Mouse (Mus musculus): ENCODE data around the gene Rassf6. TPM values are rescaled to one million over a fixed set of nuclear protein-coding genes. Genes with fewer than 3 reads are reported as not detected.

The Rassf6 gene
- total and polyA plus RNA-seq, 3 experiments, result not detected

DNA sequence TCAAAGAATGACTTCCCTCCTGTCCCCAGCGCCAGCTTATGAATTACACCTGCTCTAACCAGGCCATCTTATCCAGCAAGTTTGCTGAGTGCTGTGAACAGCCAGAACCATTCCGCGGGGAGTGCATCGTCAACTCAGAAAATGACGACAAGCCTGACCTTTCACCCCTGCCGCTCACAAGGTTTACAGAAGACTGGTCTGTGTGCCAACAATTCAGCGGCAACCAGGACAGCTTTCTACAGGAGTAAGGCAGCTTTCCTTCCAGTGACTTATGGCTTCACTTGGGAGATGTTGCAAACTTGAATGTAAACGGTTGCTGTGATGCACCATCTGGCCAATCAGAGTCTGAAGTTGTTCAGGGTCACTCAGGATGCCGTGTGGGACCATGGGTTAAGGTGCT is 62.7 kb downstream of the Rassf6 start:
- Histone ChIP-seq H3K27me3 (ENCODE audit: insufficient read depth, low read length) (no peaks in the 10 kb centered on the region), H3K36me3 (replicated peaks) (no peaks in the 10 kb centered on the region), H3K9me3 (replicated peaks) (no peaks in the 10 kb centered on the region), H3K4me3 (ENCODE audit: low read depth, low read length) (no peak overlapping the region), H3K4me1 (ENCODE audit: insufficient read depth, low read depth, low read length) (no peaks in the 10 kb centered on the region)
- TF ChIP-seq GATA2 (IDR thresholded peaks at IDR 0.05; ENCODE audit: borderline replicate concordance, low read depth, low read length) (no peak), GATA1 (IDR thresholded peaks at IDR 0.05; ENCODE audit: borderline replicate concordance, low read length) (no peak), CTCF (IDR thresholded peaks at IDR 0.05; ENCODE audit: low read depth, low read length) (no peak), POLR2AphosphoS5 (IDR thresholded peaks at IDR 0.05; ENCODE audit: insufficient replicate concordance, low read depth, low read length) (no peak), TAL1 (conservative IDR thresholded peaks at IDR 0.05; ENCODE audit: low read depth, low read length) (no peak)
- ATAC-seq (ENCODE audit: extremely low read depth, insufficient number of reproducible peaks, low FRiP score, poor library complexity, severe bottlenecking) (no peak), DNase-seq (ENCODE audit: low spot score) (no peak)

DNA sequence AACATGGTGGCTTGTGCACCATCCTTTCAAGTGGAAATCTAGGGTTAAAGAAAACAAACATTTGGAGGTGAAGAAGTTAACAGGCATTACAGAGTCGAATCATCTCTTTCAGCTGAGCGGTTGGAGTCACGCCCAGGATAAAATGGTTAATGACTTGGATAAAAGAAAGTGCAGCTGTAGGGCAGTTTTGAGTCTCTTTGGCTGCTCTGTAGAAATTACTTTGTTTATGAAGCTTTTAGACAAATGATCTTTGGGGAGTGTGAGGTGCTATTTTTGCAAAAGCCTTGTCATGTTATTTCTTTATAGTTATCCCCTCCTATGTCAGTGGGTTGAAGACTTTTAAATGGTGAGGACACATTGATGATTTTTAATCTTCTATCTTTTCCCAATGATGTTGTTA is 69.2 kb downstream of the Rassf6 start:
- no peaks in the 10 kb centered on the region for H3K27me3 ChIP-seq (ENCODE audit: insufficient read depth, low read length)
- no peak for TF ChIP-seq TAL1 (conservative IDR thresholded peaks at IDR 0.05; ENCODE audit: low read depth, low read length)
- no peak for TF ChIP-seq CTCF (IDR thresholded peaks at IDR 0.05; ENCODE audit: low read depth, low read length)
- no peaks in the 10 kb centered on the region for H3K9me3 ChIP-seq (replicated peaks)
- no peak overlapping the region for H3K4me3 ChIP-seq (ENCODE audit: low read depth, low read length)
- no peaks in the 10 kb centered on the region for H3K36me3 ChIP-seq (replicated peaks)
- H3K4me1 ChIP-seq (ENCODE audit: insufficient read depth, low read depth, low read length), result no peaks in the 10 kb centered on the region
- no peak for DNase-seq (ENCODE audit: low spot score)
- ATAC-seq (ENCODE audit: extremely low read depth, insufficient number of reproducible peaks, low FRiP score, poor library complexity, severe bottlenecking), result no peak

DNA sequence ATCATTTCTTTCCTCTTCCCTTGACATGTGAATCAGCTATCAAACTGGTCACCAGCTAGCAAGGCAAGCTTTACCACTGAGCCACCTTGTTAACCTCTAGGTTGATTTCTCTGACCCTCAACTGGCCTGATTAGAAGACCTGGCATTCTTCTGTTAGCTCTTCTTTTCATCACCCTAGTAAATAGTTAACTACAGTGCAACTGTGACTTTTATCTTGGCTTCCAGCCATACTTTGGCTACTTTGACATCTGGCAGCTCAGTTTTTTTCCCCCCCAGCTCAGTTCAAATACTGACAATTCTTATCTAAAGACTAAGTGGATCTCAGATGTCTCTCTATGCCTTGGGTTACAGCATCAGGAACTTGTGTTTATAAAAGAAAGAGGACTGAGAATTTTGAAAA is 72.1 kb downstream of the Rassf6 start:
- no peak overlapping the region for H3K4me3 ChIP-seq (ENCODE audit: low read depth, low read length)
- DNase-seq (ENCODE audit: low spot score) (no peak), ATAC-seq (ENCODE audit: extremely low read depth, insufficient number of reproducible peaks, low FRiP score, poor library complexity, severe bottlenecking) (no peak)
- H3K9me3 ChIP-seq (replicated peaks), result no peaks in the 10 kb centered on the region
- TF ChIP-seq GATA2 (IDR thresholded peaks at IDR 0.05; ENCODE audit: borderline replicate concordance, low read depth, low read length) (no peak), TAL1 (conservative IDR thresholded peaks at IDR 0.05; ENCODE audit: low read depth, low read length) (no peak), POLR2AphosphoS5 (IDR thresholded peaks at IDR 0.05; ENCODE audit: insufficient replicate concordance, low read depth, low read length) (no peak), GATA1 (IDR thresholded peaks at IDR 0.05; ENCODE audit: borderline replicate concordance, low read length) (no peak), CTCF (IDR thresholded peaks at IDR 0.05; ENCODE audit: low read depth, low read length) (no peak)
- no peaks in the 10 kb centered on the region for H3K4me1 ChIP-seq (ENCODE audit: insufficient read depth, low read depth, low read length)
- H3K27me3 ChIP-seq (ENCODE audit: insufficient read depth, low read length), result no peaks in the 10 kb centered on the region
- no peaks in the 10 kb centered on the region for H3K36me3 ChIP-seq (replicated peaks)

DNA sequence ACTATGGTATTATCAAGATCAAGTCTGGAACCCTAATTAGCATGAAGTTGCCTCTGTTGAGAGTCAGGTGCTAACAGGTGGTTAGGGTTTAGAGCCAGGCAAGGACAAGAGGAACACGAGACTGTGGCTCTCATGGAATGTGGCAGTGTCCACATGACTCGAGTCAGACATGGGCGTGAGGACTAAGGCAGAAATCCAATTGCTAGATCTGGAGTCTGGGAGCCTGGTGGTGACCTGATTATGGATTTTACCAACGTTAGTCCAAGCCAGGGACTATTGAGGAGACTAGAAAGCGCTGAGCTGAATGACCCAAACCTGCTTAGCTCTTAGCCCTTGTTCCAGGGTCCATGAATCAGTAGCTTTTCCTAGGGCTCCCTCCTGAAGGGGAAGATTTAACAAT is 72.7 kb downstream of the Rassf6 start:
- H3K27me3 ChIP-seq (ENCODE audit: insufficient read depth, low read length), result no peaks in the 10 kb centered on the region
- no peak for DNase-seq (ENCODE audit: low spot score)

DNA sequence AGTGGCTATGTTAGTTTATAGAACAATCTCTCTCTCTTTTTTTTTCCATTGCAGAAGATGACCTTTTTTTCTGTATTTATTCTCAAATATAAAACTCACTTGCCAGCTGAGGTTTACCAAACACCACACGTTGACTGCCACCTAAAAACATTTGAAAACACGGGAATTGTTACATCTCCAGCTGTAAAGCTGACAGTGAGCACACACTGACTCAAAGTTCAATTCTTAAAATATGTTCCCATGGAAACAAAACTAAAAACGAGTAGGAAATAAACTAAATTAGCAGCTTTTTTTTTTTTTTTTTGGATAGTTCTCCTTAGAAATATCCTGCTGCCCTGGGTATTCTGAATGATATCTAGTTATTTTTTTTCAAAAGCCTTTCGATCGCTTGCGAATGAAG is 75.3 kb downstream of the Rassf6 start:
- TF ChIP-seq CTCF (IDR thresholded peaks at IDR 0.05; ENCODE audit: low read depth, low read length) (no peak), TAL1 (conservative IDR thresholded peaks at IDR 0.05; ENCODE audit: low read depth, low read length) (no peak), GATA2 (IDR thresholded peaks at IDR 0.05; ENCODE audit: borderline replicate concordance, low read depth, low read length) (no peak), GATA1 (IDR thresholded peaks at IDR 0.05; ENCODE audit: borderline replicate concordance, low read length) (no peak), POLR2AphosphoS5 (IDR thresholded peaks at IDR 0.05; ENCODE audit: insufficient replicate concordance, low read depth, low read length) (no peak)
- no peak for ATAC-seq (ENCODE audit: extremely low read depth, insufficient number of reproducible peaks, low FRiP score, poor library complexity, severe bottlenecking)
- Histone ChIP-seq H3K36me3 (replicated peaks) (no peaks in the 10 kb centered on the region), H3K4me3 (ENCODE audit: low read depth, low read length) (no peak overlapping the region), H3K4me1 (ENCODE audit: insufficient read depth, low read depth, low read length) (no peaks in the 10 kb centered on the region), H3K9me3 (replicated peaks) (no peaks in the 10 kb centered on the region), H3K27me3 (ENCODE audit: insufficient read depth, low read length) (no peaks in the 10 kb centered on the region)
- no peak for DNase-seq (ENCODE audit: low spot score)

More for the DNA sequence above, 72.7 kb downstream of the Rassf6 start:
- TF ChIP-seq GATA2 (IDR thresholded peaks at IDR 0.05; ENCODE audit: borderline replicate concordance, low read depth, low read length), result no peak
- TF ChIP-seq POLR2AphosphoS5 (IDR thresholded peaks at IDR 0.05; ENCODE audit: insufficient replicate concordance, low read depth, low read length), result no peak
- no peak for TF ChIP-seq CTCF (IDR thresholded peaks at IDR 0.05; ENCODE audit: low read depth, low read length)
- no peak for TF ChIP-seq TAL1 (conservative IDR thresholded peaks at IDR 0.05; ENCODE audit: low read depth, low read length)
- TF ChIP-seq GATA1 (IDR thresholded peaks at IDR 0.05; ENCODE audit: borderline replicate concordance, low read length), result no peak
- no peaks in the 10 kb centered on the region for H3K4me1 ChIP-seq (ENCODE audit: insufficient read depth, low read depth, low read length)
- H3K4me3 ChIP-seq (ENCODE audit: low read depth, low read length), result no peak overlapping the region
- no peak for ATAC-seq (ENCODE audit: extremely low read depth, insufficient number of reproducible peaks, low FRiP score, poor library complexity, severe bottlenecking)
- H3K9me3 ChIP-seq (replicated peaks), result no peaks in the 10 kb centered on the region
- no peaks in the 10 kb centered on the region for H3K36me3 ChIP-seq (replicated peaks)

DNA sequence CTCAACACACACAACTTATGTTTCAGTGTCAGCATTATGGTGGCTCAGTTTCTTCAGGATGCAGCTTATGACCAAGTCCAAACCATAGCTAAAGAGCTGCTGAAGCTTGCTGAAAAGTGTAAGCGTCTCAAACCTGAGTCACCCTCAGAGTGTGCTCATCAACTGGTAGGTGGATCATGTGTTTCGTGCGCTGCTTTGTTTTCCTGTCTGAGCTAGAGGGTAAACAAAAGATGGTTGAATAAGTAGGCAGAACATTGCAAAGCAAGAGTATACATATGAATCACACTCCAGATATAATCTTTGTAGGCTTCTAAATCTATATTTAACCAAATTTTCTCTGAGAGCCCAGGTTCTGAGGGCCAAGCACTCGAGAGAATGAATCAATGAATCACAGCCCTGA is 76.3 kb downstream of the Rassf6 start:
- TF ChIP-seq GATA2 (IDR thresholded peaks at IDR 0.05; ENCODE audit: borderline replicate concordance, low read depth, low read length) (no peak), GATA1 (IDR thresholded peaks at IDR 0.05; ENCODE audit: borderline replicate concordance, low read length) (no peak), CTCF (IDR thresholded peaks at IDR 0.05; ENCODE audit: low read depth, low read length) (no peak), TAL1 (conservative IDR thresholded peaks at IDR 0.05; ENCODE audit: low read depth, low read length) (no peak), POLR2AphosphoS5 (IDR thresholded peaks at IDR 0.05; ENCODE audit: insufficient replicate concordance, low read depth, low read length) (no peak)
- no peaks in the 10 kb centered on the region for H3K36me3 ChIP-seq (replicated peaks)
- H3K4me1 ChIP-seq (ENCODE audit: insufficient read depth, low read depth, low read length), result no peaks in the 10 kb centered on the region
- H3K4me3 ChIP-seq (ENCODE audit: low read depth, low read length), result no peak overlapping the region
- no peaks in the 10 kb centered on the region for H3K27me3 ChIP-seq (ENCODE audit: insufficient read depth, low read length)
- DNase-seq (ENCODE audit: low spot score) (no peak), ATAC-seq (ENCODE audit: extremely low read depth, insufficient number of reproducible peaks, low FRiP score, poor library complexity, severe bottlenecking) (no peak)
- no peaks in the 10 kb centered on the region for H3K9me3 ChIP-seq (replicated peaks)

DNA sequence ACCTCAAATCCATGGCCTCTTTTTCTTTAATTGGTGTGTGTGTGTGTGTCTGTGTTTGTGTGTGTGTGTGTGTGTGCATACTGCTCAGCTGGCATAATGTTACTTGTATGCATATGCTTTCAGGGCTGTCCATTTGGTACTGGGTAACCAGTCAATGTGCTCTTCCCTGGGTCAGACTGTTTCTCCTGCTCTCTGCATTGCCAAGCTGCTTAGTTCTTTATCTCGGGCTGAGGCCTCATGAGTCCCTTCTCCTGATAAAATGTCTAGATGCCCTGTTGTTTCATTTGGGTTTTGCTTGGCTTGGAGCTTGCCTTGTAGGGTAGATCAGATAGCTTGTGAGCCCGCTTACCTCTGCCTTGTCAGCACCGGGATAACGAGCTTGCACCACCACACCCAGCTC is 77.6 kb downstream of the Rassf6 start:
- H3K27me3 ChIP-seq (ENCODE audit: insufficient read depth, low read length), result no peaks in the 10 kb centered on the region
- TF ChIP-seq TAL1 (conservative IDR thresholded peaks at IDR 0.05; ENCODE audit: low read depth, low read length), result no peak
- no peak for TF ChIP-seq GATA2 (IDR thresholded peaks at IDR 0.05; ENCODE audit: borderline replicate concordance, low read depth, low read length)
- TF ChIP-seq CTCF (IDR thresholded peaks at IDR 0.05; ENCODE audit: low read depth, low read length), result no peak
- no peak for TF ChIP-seq GATA1 (IDR thresholded peaks at IDR 0.05; ENCODE audit: borderline replicate concordance, low read length)
- no peak for TF ChIP-seq POLR2AphosphoS5 (IDR thresholded peaks at IDR 0.05; ENCODE audit: insufficient replicate concordance, low read depth, low read length)
- no peak overlapping the region for H3K4me3 ChIP-seq (ENCODE audit: low read depth, low read length)
- H3K9me3 ChIP-seq (replicated peaks), result no peaks in the 10 kb centered on the region
- DNase-seq (ENCODE audit: low spot score) (no peak), ATAC-seq (ENCODE audit: extremely low read depth, insufficient number of reproducible peaks, low FRiP score, poor library complexity, severe bottlenecking) (no peak)
- no peaks in the 10 kb centered on the region for H3K4me1 ChIP-seq (ENCODE audit: insufficient read depth, low read depth, low read length)
- H3K36me3 ChIP-seq (replicated peaks), result no peaks in the 10 kb centered on the region

Data from G1E (cell line).